Mouse (Mus musculus) small intestine, adult 2 months (tissue): ENCODE measurements around the gene Cenpm.

Experiments
- CTCF ChIP-seq: fragments of 200-500 bp; IDR thresholded peaks from 2 replicates; pipeline ENCODE4 v1.5.1; 2012; ENCODE audit warnings: low read depth, mild to moderate bottlenecking, control low read depth, inconsistent platforms, low read length, moderate library complexity, mixed read lengths; ENCODE audit not compliant: insufficient replicate concordance, insufficient read length; ENCODE audit errors: extremely low read depth
- POLR2A ChIP-seq: fragments of 200-500 bp; IDR thresholded peaks from 2 replicates; pipeline ENCODE4 v1.6.1; 2012; ENCODE audit warnings: low read depth, mild to moderate bottlenecking, control low read depth, inconsistent platforms, low read length, moderate library complexity

DNA sequence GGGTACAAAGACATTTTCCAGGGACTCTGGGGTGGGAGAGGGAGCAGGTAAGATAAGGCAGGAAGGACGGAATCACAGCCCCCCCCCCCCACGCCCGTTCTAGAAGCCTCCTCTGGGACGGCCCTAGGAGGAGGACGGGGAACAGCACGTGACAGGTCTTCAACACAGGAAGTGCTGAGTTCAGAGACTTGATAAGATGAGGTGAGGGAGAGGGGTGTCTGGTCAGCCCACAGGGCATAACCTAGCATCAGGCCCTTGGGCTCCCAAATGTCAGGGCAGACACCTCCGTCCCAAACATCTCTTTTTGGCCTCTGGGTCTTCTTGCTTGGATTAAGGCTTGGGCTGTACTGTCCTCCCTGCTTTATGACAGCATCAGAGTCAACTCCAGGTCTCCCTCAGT, 21.3 kb downstream of the Cenpm start:
- TF ChIP-seq POLR2A (no peak), CTCF (no peak)
